Mouse (Mus musculus) midbrain, embryonic 14.5 days (tissue): Measurements from ENCODE around the gene Klhl15. TPM values are rescaled to one million over a fixed set of nuclear protein-coding genes. Genes with fewer than 3 reads are reported as not detected.
"Not testable (repeated sequence)": the region's sequence is repeated elsewhere in the genome, so short reads cannot be mapped to it uniquely, and the experiment has no call there.

Experiments
- ATAC-seq: fragments of 200-750 bp; cut with Nextera tagmentation; 2 replicates; pipeline ENCODE4 v1.8.0; 2017; ENCODE audit warnings: moderate number of reproducible peaks, moderate library complexity; ENCODE audit not compliant: low FRiP score, low TSS enrichment
- DNase-seq: peaks from one replicate; pipeline ENCODE4 v3.0.0-alpha.2; 2015
- H3K27ac ChIP-seq: fragments of 300-500 bp; sonication (generic); replicated peaks from 2 replicates; pipeline ENCODE4 v1.5.1; 2014; ENCODE audit warnings: mild to moderate bottlenecking, low read depth, low read length, moderate library complexity
- H3K27me3 ChIP-seq: fragments of 300-500 bp; sonication (generic); 2 replicates; pipeline ENCODE4 v1.6.1; 2014; ENCODE audit warnings: low read length, control low read depth, mixed read lengths; ENCODE audit not compliant: control insufficient read depth, insufficient read depth
- H3K36me3 ChIP-seq: fragments of 300-500 bp; sonication (generic); 2 replicates; pipeline ENCODE4 v1.6.1; 2014; ENCODE audit warnings: low read length, control low read depth; ENCODE audit not compliant: control insufficient read depth, insufficient read depth
- H3K4me1 ChIP-seq: fragments of 300-500 bp; sonication (generic); 2 replicates; pipeline ENCODE4 v1.6.1; 2014; ENCODE audit warnings: mild to moderate bottlenecking, antibody characterized with exemption, low read length, control low read depth; ENCODE audit not compliant: control insufficient read depth, insufficient read depth
- H3K4me2 ChIP-seq: fragments of 300-500 bp; sonication (generic); 2 replicates; pipeline ENCODE4 v1.6.1; 2014; ENCODE audit warnings: mild to moderate bottlenecking, low read length, moderate library complexity
- H3K4me3 ChIP-seq: fragments of 300-500 bp; sonication (generic); replicated peaks from 2 replicates; pipeline ENCODE4 v1.5.1; 2014; ENCODE audit warnings: low read depth, low read length
- H3K9ac ChIP-seq: fragments of 300-500 bp; sonication (generic); replicated peaks from 2 replicates; pipeline ENCODE4 v1.6.1; 2014; ENCODE audit warnings: mild to moderate bottlenecking, low read length, moderate library complexity
- H3K9me3 ChIP-seq: fragments of 300-500 bp; sonication (generic); 2 replicates; pipeline ENCODE4 v1.6.1; 2016; ENCODE audit warnings: low read length, control low read depth, mixed read lengths; ENCODE audit not compliant: control insufficient read depth
- WGBS: fragments of 180-500 bp; shearing (Covaris S2); extraction: QIAGEN DNeasy Blood & Tissue Kit; methylation state at CpG from one replicate; pipeline ENCODE4 v1.1.7; 2014; 5-methylcytosine and 5-hydroxymethylcytosine counted together
- polyA plus RNA-seq: library from polyadenylated mRNA; unstranded; fragments of >200 nt; fragmentation: Nextera tagmentation; extraction: Ambion mirVana; gene quantifications from 2 replicates; pipeline ENCODE4 v1.2.1, GENCODE M21; 2014

Gene Klhl15
- 14.9 and 15.1 TPM in 2 replicates for polyA plus RNA-seq

- Histone ChIP-seq H3K4me1 (no peaks in the 10 kb centered on the region), H3K36me3 (no peaks in the 10 kb centered on the region), H3K4me3 (peak within 1 kb of the TSS; percentile 53), H3K9me3 (no peaks in the 10 kb centered on the region), H3K27me3 (peaks cover 40% of the 10 kb centered on the region), H3K9ac (peak within 1 kb of the TSS; percentile 58), H3K27ac (peak within 1 kb of the TSS; percentile 88), H3K4me2 (peak within 1 kb of the TSS; percentile 55)
- ATAC-seq, result peak; percentile 93
- WGBS, result 10% methylated on average over 58 of the region's 70 CpGs
- DNase-seq, result peak; percentile 89
Observed at GRCm38 (mm10) chrX:94234532-94235189, at the start of gene Klhl15. Gene Klhl15 (plus strand): TSS chrX:94234599.

GRCm38 (mm10) chrX:94185156-94185555, 49.2 kb upstream of the Klhl15 start:
- Histone ChIP-seq H3K4me2 (no peak overlapping the region), H3K4me1 (no peaks in the 10 kb centered on the region), H3K27me3 (peaks cover 18% of the 10 kb centered on the region; the same call in 1 of the 2 replicates), H3K9me3 (no peaks in the 10 kb centered on the region), H3K27ac (no peak overlapping the region), H3K9ac (no peak overlapping the region), H3K36me3 (no peaks in the 10 kb centered on the region), H3K4me3 (no peak overlapping the region)
- DNase-seq (peak; percentile 42), ATAC-seq (no peak)
- 59% methylated on average over 1 of the region's 1 CpGs for WGBS

- peaks cover 63% of the 10 kb centered on the region for H3K36me3 ChIP-seq
- H3K27me3 ChIP-seq, H3K9me3 ChIP-seq, H3K4me3 ChIP-seq, H3K27ac ChIP-seq, H3K9ac ChIP-seq, H3K4me1 ChIP-seq, ATAC-seq, H3K4me2 ChIP-seq: not testable (repeated sequence)
- peak; percentile 40 for DNase-seq
- 67% methylated on average over 4 of the region's 4 CpGs for WGBS
Observed at GRCm38 (mm10) chrX:94193901-94194300, 40.5 kb upstream of the Klhl15 start.

- no peak overlapping the region for H3K4me2 ChIP-seq
Observed at GRCm38 (mm10) chrX:94197789-94198188, 36.6 kb upstream of the Klhl15 start.

GRCm38 (mm10) chrX:94212264-94212596, 22.2 kb upstream of the Klhl15 start:
- no peaks in the 10 kb centered on the region for H3K4me1 ChIP-seq
- no peaks in the 10 kb centered on the region for H3K27me3 ChIP-seq
- DNase-seq, result no peak
- H3K9me3 ChIP-seq, result no peaks in the 10 kb centered on the region
- peak; percentile 72 for ATAC-seq
- H3K36me3 ChIP-seq, result peaks cover 27% of the 10 kb centered on the region
- peak overlapping the region; percentile 70 for H3K4me2 ChIP-seq
- under 1% methylated on average over 12 of the region's 12 CpGs for WGBS
- peak overlapping the region; percentile 77 for H3K9ac ChIP-seq
- H3K4me3 ChIP-seq, result peak overlapping the region; percentile 71
- peak overlapping the region; percentile 85 for H3K27ac ChIP-seq

More at GRCm38 (mm10) chrX:94197789-94198188, 36.6 kb upstream of the Klhl15 start:
- Histone ChIP-seq H3K4me3 (no peak overlapping the region), H3K36me3 (peaks cover 85% of the 10 kb centered on the region), H3K9ac (no peak overlapping the region), H3K27me3 (no peaks in the 10 kb centered on the region), H3K27ac (no peak overlapping the region), H3K9me3 (no peaks in the 10 kb centered on the region), H3K4me1 (no peaks in the 10 kb centered on the region)
- DNase-seq, result peak; percentile 3
- WGBS, result 85% methylated on average over 5 of the region's 5 CpGs
- ATAC-seq, result no peak

DNA sequence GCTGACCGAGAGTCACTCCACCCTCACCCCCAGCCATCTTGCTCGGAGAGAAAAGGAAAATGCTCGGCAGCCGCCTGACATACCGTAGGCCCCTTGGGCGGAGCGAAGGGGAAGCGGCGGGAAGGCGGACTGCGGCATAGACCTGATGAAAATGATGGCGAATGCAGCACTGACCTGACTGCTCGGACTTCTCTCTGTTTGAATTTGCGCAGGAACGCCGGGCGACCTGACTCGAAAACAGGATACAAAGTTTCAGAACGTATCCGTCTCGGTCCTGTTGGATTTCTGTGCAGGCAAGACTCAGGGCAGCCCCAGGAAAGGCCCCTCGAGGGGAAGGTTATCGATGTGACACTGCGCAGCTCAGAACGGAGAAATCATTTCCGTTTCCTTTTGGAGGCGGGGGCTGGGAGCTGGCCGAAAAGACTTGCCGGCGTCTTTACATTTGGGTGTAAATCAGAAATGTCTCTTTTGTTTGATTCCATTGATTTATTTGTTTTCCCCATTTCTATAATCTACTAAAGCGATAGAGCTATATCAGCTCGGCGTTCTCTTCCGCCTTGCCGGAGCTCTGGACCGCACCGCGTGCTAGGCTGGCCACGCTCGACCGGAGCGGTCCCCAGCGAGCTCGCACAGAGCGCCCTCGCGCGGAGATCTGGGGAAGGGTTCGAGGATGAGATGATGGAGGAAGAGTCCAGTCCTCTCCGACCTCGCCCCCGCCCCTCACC, 21.6 kb upstream of the Klhl15 start, which contains the start of gene Eif2s3x:
Gene Eif2s3x, minus strand, starts transcription at position 266 of the 725 bp plus-strand sequence.
- peak; percentile 95 for ATAC-seq
- H3K4me1 ChIP-seq, result no peaks in the 10 kb centered on the region
- peak within 1 kb of the TSS; percentile 85 for H3K27ac ChIP-seq
- DNase-seq, result peak; percentile 94
- under 1% methylated on average over 52 of the region's 52 CpGs for WGBS
- peak within 1 kb of the TSS; percentile 77 for H3K9ac ChIP-seq
- peak within 1 kb of the TSS; percentile 71 for H3K4me3 ChIP-seq
- peak within 1 kb of the TSS; percentile 70 for H3K4me2 ChIP-seq
- no peaks in the 10 kb centered on the region for H3K9me3 ChIP-seq
- peaks cover 21% of the 10 kb centered on the region for H3K36me3 ChIP-seq
- no peaks in the 10 kb centered on the region for H3K27me3 ChIP-seq

- Histone ChIP-seq H3K4me2 (peak overlapping the region; percentile 70), H3K27me3 (no peaks in the 10 kb centered on the region), H3K27ac (peak overlapping the region; percentile 85), H3K9ac (no peak overlapping the region; the same call in 1 of the 2 replicates), H3K4me1 (no peaks in the 10 kb centered on the region), H3K4me3 (peak overlapping the region; percentile 71), H3K9me3 (no peaks in the 10 kb centered on the region), H3K36me3 (peaks cover 15% of the 10 kb centered on the region)
- ATAC-seq (peak; percentile 6; the same call in 1 of the 2 replicates), DNase-seq (no peak)
- 18% methylated on average over 7 of the region's 7 CpGs for WGBS
Observed at GRCm38 (mm10) chrX:94213384-94213783, 21.0 kb upstream of the Klhl15 start.

- Histone ChIP-seq H3K4me1 (no peaks in the 10 kb centered on the region), H3K36me3 (no peaks in the 10 kb centered on the region), H3K9ac (no peak overlapping the region), H3K9me3 (no peaks in the 10 kb centered on the region), H3K27me3 (peaks cover 35% of the 10 kb centered on the region), H3K4me3 (no peak overlapping the region), H3K27ac (no peak overlapping the region), H3K4me2 (peak overlapping the region; percentile 55)
- no peak for ATAC-seq
- WGBS, result 38% methylated on average over 5 of the region's 5 CpGs
- peak; percentile 0 for DNase-seq
Observed at GRCm38 (mm10) chrX:94233432-94233831, 967 bp upstream of the Klhl15 start.
